Mouse (Mus musculus) forebrain, embryonic 15.5 days (tissue): Measurements from ENCODE around the gene Rpl18. TPM values are rescaled to one million over a fixed set of nuclear protein-coding genes. Genes with fewer than 3 reads are reported as not detected.

Experiments used
- ATAC-seq: fragments of 200-750 bp; cut with Nextera tagmentation; replicated peaks from 2 replicates; pipeline ENCODE4 v1.8.0; 2017; ENCODE audit warnings: mild to moderate bottlenecking, moderate TSS enrichment, moderate library complexity
- H3K27ac ChIP-seq: fragments of 300-500 bp; sonication (generic); replicated peaks from 2 replicates; pipeline ENCODE4 v1.5.1; 2015; ENCODE audit warnings: mild to moderate bottlenecking, inconsistent platforms
- H3K27me3 ChIP-seq: fragments of 300-500 bp; sonication (generic); 2 replicates; pipeline ENCODE4 v1.6.1; 2015; ENCODE audit warnings: inconsistent platforms
- H3K36me3 ChIP-seq: fragments of 300-500 bp; sonication (generic); 2 replicates; pipeline ENCODE4 v1.6.1; 2015; ENCODE audit warnings: mild to moderate bottlenecking, inconsistent platforms
- H3K4me1 ChIP-seq: fragments of 300-500 bp; sonication (generic); 2 replicates; pipeline ENCODE4 v1.6.1; 2015; ENCODE audit warnings: inconsistent platforms
- H3K4me2 ChIP-seq: fragments of 300-500 bp; sonication (generic); replicated peaks from 2 replicates; pipeline ENCODE4 v1.6.1; 2015; ENCODE audit warnings: mild to moderate bottlenecking, inconsistent platforms
- H3K4me3 ChIP-seq: fragments of 300-500 bp; sonication (generic); 2 replicates; pipeline ENCODE4 v1.5.1; 2015; ENCODE audit warnings: mild to moderate bottlenecking, inconsistent platforms
- H3K9ac ChIP-seq: fragments of 300-500 bp; sonication (generic); replicated peaks from 2 replicates; pipeline ENCODE4 v1.6.1; 2015; ENCODE audit warnings: mild to moderate bottlenecking, inconsistent platforms
- H3K9me3 ChIP-seq: fragments of 300-500 bp; sonication (generic); 2 replicates; pipeline ENCODE4 v1.6.1; 2016; ENCODE audit warnings: inconsistent platforms
- WGBS: fragments of 180-500 bp; shearing (Covaris S2); methylation state at CpG from one replicate; pipeline ENCODE4 v1.1.7; 2015; ENCODE audit warnings: mixed read lengths; 5-methylcytosine and 5-hydroxymethylcytosine counted together
- polyA plus RNA-seq: library from polyadenylated mRNA; unstranded; fragments of >200 nt; fragmentation: Nextera tagmentation; extraction: Ambion mirVana; gene quantifications from 2 replicates; pipeline ENCODE4 v1.2.1, GENCODE M21; 2015

Gene Rpl18
- polyA plus RNA-seq, 1 experiment from 2014 or later = 633 TPM

- no peak for ATAC-seq
- H3K27me3 ChIP-seq = no peaks in the 10 kb centered on the region
- WGBS = under 1% methylated on average over 20 of the region's 20 CpGs
- peak overlapping the region; percentile 83 for H3K9ac ChIP-seq
- no peaks in the 10 kb centered on the region for H3K9me3 ChIP-seq
- peak overlapping the region; percentile 84 for H3K27ac ChIP-seq
- H3K4me1 ChIP-seq = peaks cover 53% of the 10 kb centered on the region
- H3K4me2 ChIP-seq = peak overlapping the region; percentile 88
- H3K4me3 ChIP-seq = peak overlapping the region; percentile 71
- H3K36me3 ChIP-seq = peaks cover 26% of the 10 kb centered on the region
Observed at GRCm38 (mm10) chr7:45718331-45718730, 3.1 kb downstream of the Rpl18 start.

DNA sequence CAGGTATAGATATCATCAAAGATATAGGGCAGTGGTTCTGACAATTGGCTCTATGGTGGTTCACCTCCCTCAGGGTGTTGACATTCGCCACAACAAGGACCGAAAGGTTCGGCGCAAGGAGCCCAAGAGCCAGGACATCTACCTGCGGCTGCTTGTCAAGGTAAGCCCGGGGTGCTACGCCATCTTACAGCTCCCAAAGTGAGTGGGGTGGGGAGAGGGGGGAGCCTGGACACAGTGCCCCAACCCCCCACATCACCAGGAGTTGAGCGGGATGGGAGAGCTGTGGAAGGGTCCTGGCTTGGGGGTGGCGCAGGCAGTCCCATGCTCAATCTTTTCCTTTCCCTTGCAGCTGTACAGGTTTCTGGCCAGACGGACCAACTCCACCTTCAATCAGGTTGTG lies 3.9 kb downstream of the Rpl18 start:
- no peaks in the 10 kb centered on the region for H3K9me3 ChIP-seq
- peak overlapping the region; percentile 88 for H3K4me2 ChIP-seq
- H3K4me3 ChIP-seq = peak overlapping the region; percentile 71
- H3K4me1 ChIP-seq = peaks cover 49% of the 10 kb centered on the region
- no peak overlapping the region for H3K27ac ChIP-seq
- WGBS = 85% methylated on average over 10 of the region's 10 CpGs
- H3K36me3 ChIP-seq = peaks cover 34% of the 10 kb centered on the region
- H3K9ac ChIP-seq = peak overlapping the region; percentile 83
- ATAC-seq = no peak
- H3K27me3 ChIP-seq = no peaks in the 10 kb centered on the region

DNA sequence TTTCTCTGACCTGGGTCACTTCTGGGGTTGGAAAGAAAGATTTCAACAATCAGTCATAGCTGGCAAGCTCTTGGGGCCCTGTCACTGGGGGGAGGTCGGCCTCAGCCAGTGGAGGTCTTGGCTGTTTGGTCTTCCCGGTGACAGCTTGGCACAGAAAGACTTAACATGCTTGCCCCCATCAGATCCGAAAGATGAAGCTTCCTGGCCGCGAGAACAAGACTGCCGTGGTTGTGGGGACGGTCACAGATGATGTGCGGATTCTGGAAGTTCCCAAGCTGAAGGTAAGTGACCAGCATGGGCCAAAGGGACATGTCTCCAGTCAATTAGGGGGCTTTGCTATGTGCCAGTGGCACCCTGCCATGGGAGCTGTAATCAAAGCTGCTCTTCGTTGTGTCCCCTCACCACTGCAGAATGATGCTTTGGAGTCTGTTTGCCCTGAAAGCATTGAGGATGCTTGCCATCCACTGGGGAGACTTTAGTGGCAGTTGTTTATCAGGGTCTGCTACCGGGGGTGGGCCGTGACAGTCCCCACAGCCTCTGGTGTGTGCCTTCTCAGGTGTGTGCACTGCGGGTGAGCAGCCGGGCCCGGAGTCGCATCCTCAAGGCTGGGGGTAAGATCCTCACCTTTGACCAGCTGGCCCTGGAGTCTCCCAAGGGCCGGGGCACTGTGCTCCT lies 4.6 kb downstream of the Rpl18 start:
- Histone ChIP-seq H3K36me3 (peaks cover 39% of the 10 kb centered on the region), H3K27ac (no peak overlapping the region), H3K4me3 (0 out of 2 replicates have a peak overlapping the region, but pooled peaks have one; percentile 71), H3K27me3 (no peaks in the 10 kb centered on the region), H3K9ac (peak overlapping the region; percentile 83; the same call in 1 of the 2 replicates), H3K4me2 (peak overlapping the region; percentile 88; the same call in 1 of the 2 replicates), H3K4me1 (peaks cover 42% of the 10 kb centered on the region), H3K9me3 (no peaks in the 10 kb centered on the region)
- no peak for ATAC-seq
- 95% methylated on average over 16 of the region's 16 CpGs for WGBS

GRCm38 (mm10) chr7:45720413-45721233 lies 5.4 kb downstream of the Rpl18 start, which contains the start of gene Fam83e:
Gene Fam83e, plus strand, starts transcription at chr7:45721212.
- H3K4me3 ChIP-seq = no peak within 1 kb of the TSS
- 81% methylated on average over 14 of the region's 14 CpGs for WGBS
- ATAC-seq = no peak
- H3K27me3 ChIP-seq = no peaks in the 10 kb centered on the region
- H3K9me3 ChIP-seq = no peaks in the 10 kb centered on the region
- no peak within 1 kb of the TSS for H3K9ac ChIP-seq
- H3K4me2 ChIP-seq = no peak within 1 kb of the TSS
- peaks cover 44% of the 10 kb centered on the region for H3K36me3 ChIP-seq
- H3K4me1 ChIP-seq = peaks cover 38% of the 10 kb centered on the region
- no peak within 1 kb of the TSS for H3K27ac ChIP-seq

- peaks cover 32% of the 10 kb centered on the region for H3K4me1 ChIP-seq
- peaks cover 44% of the 10 kb centered on the region for H3K36me3 ChIP-seq
- 84% methylated on average over 7 of the region's 7 CpGs for WGBS
- no peak for ATAC-seq
- no peaks in the 10 kb centered on the region for H3K27me3 ChIP-seq
- H3K4me2 ChIP-seq = no peak overlapping the region
- no peak overlapping the region for H3K9ac ChIP-seq
- no peaks in the 10 kb centered on the region for H3K9me3 ChIP-seq
- H3K4me3 ChIP-seq = no peak overlapping the region
- H3K27ac ChIP-seq = no peak overlapping the region
Observed at GRCm38 (mm10) chr7:45721234-45721571, 5.9 kb downstream of the Rpl18 start.

DNA sequence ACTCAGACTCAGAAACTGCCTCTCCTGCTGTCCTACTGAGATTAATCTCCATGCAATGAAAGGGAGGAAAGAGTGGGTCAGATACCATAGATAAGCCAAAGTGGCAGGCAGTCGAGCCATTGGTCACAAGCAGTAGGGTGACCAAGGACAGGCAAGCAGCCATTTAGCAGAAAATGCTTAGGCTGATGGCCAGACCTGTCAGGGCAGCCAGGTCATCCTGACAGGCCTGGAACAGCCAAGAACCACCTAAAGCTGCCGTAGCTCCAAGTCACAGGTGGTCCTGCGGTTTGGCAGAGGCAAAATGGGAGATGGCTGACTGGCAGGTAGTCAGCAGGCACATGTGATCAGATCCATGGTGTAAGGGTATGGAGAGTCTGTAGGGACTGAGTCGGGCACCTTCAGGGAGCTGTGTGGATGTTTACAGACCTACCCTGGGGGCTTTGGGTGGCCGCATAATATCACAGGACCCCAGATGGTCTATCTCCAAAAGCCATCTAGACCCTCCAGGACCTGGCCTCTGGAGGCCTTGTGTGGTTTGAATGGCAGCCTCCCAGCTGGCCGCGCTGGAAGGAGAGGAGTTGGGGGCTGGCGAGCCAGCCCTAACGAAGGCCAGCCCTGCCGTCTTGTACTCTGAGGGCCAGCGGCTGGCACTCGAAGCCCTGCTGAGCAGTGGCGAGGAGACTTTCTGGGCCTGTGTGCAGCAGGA lies 6.5 kb downstream of the Rpl18 start:
- Histone ChIP-seq H3K4me3 (no peak overlapping the region), H3K9ac (no peak overlapping the region), H3K27ac (no peak overlapping the region), H3K4me1 (peaks cover 26% of the 10 kb centered on the region), H3K27me3 (no peaks in the 10 kb centered on the region), H3K4me2 (no peak overlapping the region), H3K9me3 (no peaks in the 10 kb centered on the region), H3K36me3 (peaks cover 49% of the 10 kb centered on the region)
- WGBS = 57% methylated on average over 13 of the region's 13 CpGs
- no peak for ATAC-seq

GRCm38 (mm10) chr7:45722348-45722713 lies 7.1 kb downstream of the Rpl18 start:
- no peaks in the 10 kb centered on the region for H3K27me3 ChIP-seq
- H3K9ac ChIP-seq = no peak overlapping the region
- H3K27ac ChIP-seq = no peak overlapping the region
- ATAC-seq = no peak
- peaks cover 21% of the 10 kb centered on the region for H3K4me1 ChIP-seq
- H3K4me3 ChIP-seq = no peak overlapping the region
- H3K9me3 ChIP-seq = no peaks in the 10 kb centered on the region
- 80% methylated on average over 13 of the region's 13 CpGs for WGBS
- peaks cover 51% of the 10 kb centered on the region for H3K36me3 ChIP-seq
- no peak overlapping the region for H3K4me2 ChIP-seq

GRCm38 (mm10) chr7:45723301-45723700 lies 8.0 kb downstream of the Rpl18 start:
- H3K4me1 ChIP-seq = peaks cover 21% of the 10 kb centered on the region
- H3K36me3 ChIP-seq = peaks cover 51% of the 10 kb centered on the region
- 90% methylated on average over 4 of the region's 4 CpGs for WGBS
- ATAC-seq = no peak
- no peaks in the 10 kb centered on the region for H3K9me3 ChIP-seq
- H3K27ac ChIP-seq = no peak overlapping the region
- H3K9ac ChIP-seq = no peak overlapping the region
- no peak overlapping the region for H3K4me3 ChIP-seq
- no peaks in the 10 kb centered on the region for H3K27me3 ChIP-seq
- H3K4me2 ChIP-seq = no peak overlapping the region

GRCm38 (mm10) chr7:45723781-45724180 lies 8.5 kb downstream of the Rpl18 start:
- no peaks in the 10 kb centered on the region for H3K27me3 ChIP-seq
- H3K9me3 ChIP-seq = no peaks in the 10 kb centered on the region
- peaks cover 51% of the 10 kb centered on the region for H3K36me3 ChIP-seq
- peaks cover 17% of the 10 kb centered on the region for H3K4me1 ChIP-seq
- no peak overlapping the region for H3K27ac ChIP-seq
- WGBS = 94% methylated on average over 14 of the region's 14 CpGs
- H3K9ac ChIP-seq = no peak overlapping the region
- ATAC-seq = no peak
- H3K4me2 ChIP-seq = no peak overlapping the region
- H3K4me3 ChIP-seq = no peak overlapping the region

DNA sequence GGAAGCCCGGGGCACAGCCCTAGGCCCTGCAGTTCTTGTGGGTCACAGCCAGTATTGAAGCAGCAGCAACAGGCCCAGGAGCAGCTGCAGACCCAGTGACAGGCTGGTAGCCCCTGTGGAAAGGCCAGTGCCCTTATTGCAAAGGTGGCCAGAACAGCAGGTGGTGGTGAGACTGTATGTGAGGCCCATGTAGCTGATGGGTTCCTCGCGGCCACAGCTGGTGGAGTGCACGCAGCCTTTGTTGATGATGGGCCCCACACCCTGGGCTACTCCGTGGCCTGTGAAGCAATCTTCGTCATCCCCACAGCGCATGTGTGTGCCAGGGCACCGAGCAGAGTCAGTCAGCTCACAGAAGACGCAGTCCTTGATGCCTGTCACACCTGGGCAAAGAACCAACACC lies 9.9 kb downstream of the Rpl18 start:
- Histone ChIP-seq H3K27me3 (no peaks in the 10 kb centered on the region), H3K4me1 (0 out of 2 replicates have a peak, but pooled peaks cover 4% of the 10 kb centered on the region), H3K4me3 (no peak overlapping the region), H3K9me3 (no peaks in the 10 kb centered on the region), H3K27ac (no peak overlapping the region), H3K4me2 (no peak overlapping the region), H3K36me3 (peaks cover 40% of the 10 kb centered on the region), H3K9ac (no peak overlapping the region)
- ATAC-seq = no peak
- WGBS = 92% methylated on average over 9 of the region's 9 CpGs

DNA sequence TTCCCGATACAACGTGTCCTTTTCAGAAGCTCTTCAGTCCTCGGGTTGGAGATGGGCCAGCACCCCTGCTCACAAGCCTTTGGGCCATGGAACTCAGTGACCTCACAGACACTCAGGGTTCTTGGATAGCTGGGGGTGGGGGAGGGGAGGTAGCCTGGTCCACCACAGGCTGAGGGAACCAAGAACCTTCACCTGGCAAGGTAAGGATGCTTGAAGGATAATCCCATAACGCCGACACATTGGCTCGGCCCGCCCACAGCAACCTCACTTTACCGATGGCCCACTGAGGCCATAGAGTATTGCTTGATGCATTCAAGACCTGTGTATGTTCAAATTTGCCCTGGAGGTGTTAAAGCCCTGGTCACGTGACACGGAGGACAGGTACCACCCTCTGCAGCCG lies 10.5 kb downstream of the Rpl18 start, which contains the start of gene Spaca4:
TSS of gene Spaca4 (minus strand) at position 101 of the 400 bp plus-strand sequence.
- H3K9ac ChIP-seq = no peak within 1 kb of the TSS
- H3K4me3 ChIP-seq = no peak within 1 kb of the TSS
- no peaks in the 10 kb centered on the region for H3K4me1 ChIP-seq
- H3K27ac ChIP-seq = no peak within 1 kb of the TSS
- H3K4me2 ChIP-seq = no peak within 1 kb of the TSS
- no peak for ATAC-seq
- peaks cover 35% of the 10 kb centered on the region for H3K36me3 ChIP-seq
- WGBS = 92% methylated on average over 11 of the region's 11 CpGs
- no peaks in the 10 kb centered on the region for H3K9me3 ChIP-seq
- H3K27me3 ChIP-seq = no peaks in the 10 kb centered on the region

DNA sequence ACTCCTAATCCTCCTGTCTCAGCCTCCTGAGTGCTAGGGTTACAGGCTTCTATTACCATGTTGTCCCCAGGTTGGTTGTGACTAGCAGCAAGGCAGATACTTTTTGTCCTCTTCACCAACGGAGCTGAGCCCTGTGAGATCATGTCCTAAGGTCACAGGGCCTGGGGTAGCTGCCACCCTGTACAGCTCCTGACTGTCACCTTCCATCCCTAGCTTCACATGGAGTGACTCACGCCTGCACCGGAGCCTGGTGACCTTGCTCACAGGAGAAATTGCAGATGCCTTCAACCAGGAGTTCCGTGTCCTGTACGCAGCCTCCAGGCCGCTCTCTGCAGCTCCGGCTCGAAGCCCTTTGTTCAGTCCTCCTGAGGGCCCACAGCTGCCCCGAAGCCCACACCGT lies 11.2 kb downstream of the Rpl18 start:
- no peak overlapping the region for H3K27ac ChIP-seq
- ATAC-seq = no peak
- H3K4me2 ChIP-seq = no peak overlapping the region
- no peak overlapping the region for H3K4me3 ChIP-seq
- no peak overlapping the region for H3K9ac ChIP-seq
- peaks cover 28% of the 10 kb centered on the region for H3K36me3 ChIP-seq
- H3K4me1 ChIP-seq = no peaks in the 10 kb centered on the region
- 92% methylated on average over 10 of the region's 10 CpGs for WGBS
- H3K9me3 ChIP-seq = no peaks in the 10 kb centered on the region
- H3K27me3 ChIP-seq = no peaks in the 10 kb centered on the region
